Mouse (Mus musculus) liver, embryonic 12.5 days (tissue): ENCODE data around the gene Cpm. TPM values are rescaled to one million over a fixed set of nuclear protein-coding genes. Genes with fewer than 3 reads are reported as not detected.

Experiments used
- ATAC-seq: fragments of 200-750 bp; cut with Nextera tagmentation; 2 replicates; pipeline ENCODE4 v1.8.0; 2017; ENCODE audit warnings: moderate number of reproducible peaks, mild to moderate bottlenecking, moderate library complexity
- H3K27ac ChIP-seq: fragments of 300-500 bp; sonication (generic); 2 replicates; pipeline ENCODE4 v1.5.1; 2016; ENCODE audit warnings: mild to moderate bottlenecking
- H3K27me3 ChIP-seq: fragments of 300-500 bp; sonication (generic); replicated peaks from 2 replicates; pipeline ENCODE4 v1.6.1; 2016; ENCODE audit warnings: mild to moderate bottlenecking, moderate library complexity
- H3K36me3 ChIP-seq: fragments of 300-500 bp; sonication (generic); 2 replicates; pipeline ENCODE4 v1.6.1; 2016; ENCODE audit warnings: mild to moderate bottlenecking, moderate library complexity
- H3K4me1 ChIP-seq: fragments of 300-500 bp; sonication (generic); 2 replicates; pipeline ENCODE4 v1.6.1; 2016
- H3K4me2 ChIP-seq: fragments of 300-500 bp; sonication (generic); 2 replicates; pipeline ENCODE4 v1.6.1; 2016; ENCODE audit warnings: mild to moderate bottlenecking, moderate library complexity
- H3K4me3 ChIP-seq: fragments of 300-500 bp; sonication (generic); 2 replicates; pipeline ENCODE4 v1.5.1; 2016; ENCODE audit warnings: mild to moderate bottlenecking, moderate library complexity
- H3K9ac ChIP-seq: fragments of 300-500 bp; sonication (generic); 2 replicates; pipeline ENCODE4 v1.6.1; 2016; ENCODE audit warnings: mild to moderate bottlenecking, moderate library complexity
- H3K9me3 ChIP-seq: fragments of 300-500 bp; sonication (generic); replicated peaks from 2 replicates; pipeline ENCODE4 v1.6.1; 2016; ENCODE audit warnings: mild to moderate bottlenecking, moderate library complexity
- WGBS: fragments of 180-500 bp; shearing (Covaris S2); methylation state at CpG from one replicate; pipeline ENCODE4 v1.1.7; 2016; ENCODE audit not compliant: insufficient replicate concordance; 5-methylcytosine and 5-hydroxymethylcytosine counted together
- polyA plus RNA-seq: library from polyadenylated mRNA; unstranded; fragments of >200 nt; fragmentation: Nextera tagmentation; extraction: Ambion mirVana; gene quantifications from 2 replicates; pipeline ENCODE4 v1.2.1, GENCODE M21; 2016

Cpm gene
- polyA plus RNA-seq, 1 experiment from 2014 or later = 30.7 TPM

- Histone ChIP-seq H3K4me3 (no peak overlapping the region), H3K27me3 (no peaks in the 10 kb centered on the region), H3K4me2 (no peak overlapping the region), H3K36me3 (no peaks in the 10 kb centered on the region), H3K9ac (no peak overlapping the region), H3K9me3 (no peaks in the 10 kb centered on the region), H3K27ac (no peak overlapping the region), H3K4me1 (0 out of 2 replicates have a peak, but pooled peaks cover 4% of the 10 kb centered on the region)
- WGBS = 75% methylated on average over 3 of the region's 3 CpGs
- no peak for ATAC-seq
Measured at GRCm38 (mm10) chr10:117666361-117666760, 37.1 kb downstream of the Cpm start.

- WGBS = 78% methylated on average over 9 of the region's 9 CpGs
- no peaks in the 10 kb centered on the region for H3K9me3 ChIP-seq
- no peak overlapping the region for H3K4me3 ChIP-seq
- no peak for ATAC-seq
- no peaks in the 10 kb centered on the region for H3K36me3 ChIP-seq
- H3K27me3 ChIP-seq = no peaks in the 10 kb centered on the region
- H3K4me1 ChIP-seq = 0 out of 2 replicates have a peak, but pooled peaks cover 4% of the 10 kb centered on the region
- H3K4me2 ChIP-seq = no peak overlapping the region
- H3K9ac ChIP-seq = no peak overlapping the region
- H3K27ac ChIP-seq = no peak overlapping the region
Measured at GRCm38 (mm10) chr10:117666947-117667630, 37.8 kb downstream of the Cpm start.

DNA sequence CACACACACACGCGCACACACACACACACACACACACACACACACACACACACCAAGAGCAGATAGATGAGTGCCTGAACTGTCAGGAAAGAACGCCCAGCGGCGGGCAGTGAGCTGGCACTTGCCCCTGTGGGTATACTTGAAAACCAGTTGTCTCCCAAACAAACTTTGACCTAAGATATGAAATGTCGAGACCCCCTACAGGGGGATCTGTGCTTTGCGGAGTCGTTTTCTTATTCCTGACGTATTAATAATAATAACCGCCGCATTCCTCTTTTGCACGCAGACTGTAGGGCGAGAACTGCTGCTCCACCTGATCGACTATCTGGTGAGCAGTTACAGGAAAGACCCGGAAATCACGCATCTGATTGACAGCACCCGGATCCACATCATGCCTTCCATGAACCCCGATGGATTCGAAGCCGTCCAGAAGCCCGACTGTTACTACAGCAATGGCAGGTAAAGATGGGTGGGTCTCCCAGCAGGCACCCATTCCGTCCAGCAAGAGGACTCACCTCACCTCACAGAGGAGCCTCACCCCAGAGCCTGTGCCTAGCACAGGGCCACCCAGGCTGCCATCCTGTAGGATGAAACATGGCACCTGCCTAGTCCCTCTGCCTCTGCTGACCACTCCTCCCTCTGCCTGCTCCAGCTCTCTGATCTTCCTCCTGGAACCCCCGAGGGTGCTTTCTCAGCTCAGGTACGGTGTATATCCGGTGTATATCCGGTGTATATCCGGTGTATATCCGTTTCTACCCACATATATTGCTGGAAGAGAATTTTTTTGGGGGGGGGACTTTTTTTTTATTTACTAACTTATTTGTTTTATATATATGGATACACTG is 38.6 kb downstream of the Cpm start:
- WGBS = 84% methylated on average over 28 of the region's 28 CpGs
- no peak overlapping the region for H3K4me2 ChIP-seq
- no peaks in the 10 kb centered on the region for H3K27me3 ChIP-seq
- 0 out of 2 replicates have a peak, but pooled peaks cover 4% of the 10 kb centered on the region for H3K4me1 ChIP-seq
- no peak overlapping the region for H3K9ac ChIP-seq
- no peaks in the 10 kb centered on the region for H3K36me3 ChIP-seq
- no peaks in the 10 kb centered on the region for H3K9me3 ChIP-seq
- no peak overlapping the region for H3K4me3 ChIP-seq
- ATAC-seq = no peak
- H3K27ac ChIP-seq = no peak overlapping the region

- H3K4me3 ChIP-seq = no peak overlapping the region
- H3K36me3 ChIP-seq = no peaks in the 10 kb centered on the region
- no peak overlapping the region for H3K27ac ChIP-seq
- H3K4me2 ChIP-seq = no peak overlapping the region
- no peak overlapping the region for H3K9ac ChIP-seq
- no peak for ATAC-seq
- no peaks in the 10 kb centered on the region for H3K9me3 ChIP-seq
- WGBS = 70% methylated on average over 10 of the region's 10 CpGs
- no peaks in the 10 kb centered on the region for H3K27me3 ChIP-seq
- 0 out of 2 replicates have a peak, but pooled peaks cover 4% of the 10 kb centered on the region for H3K4me1 ChIP-seq
Measured at GRCm38 (mm10) chr10:117668546-117669300, 39.4 kb downstream of the Cpm start.

DNA sequence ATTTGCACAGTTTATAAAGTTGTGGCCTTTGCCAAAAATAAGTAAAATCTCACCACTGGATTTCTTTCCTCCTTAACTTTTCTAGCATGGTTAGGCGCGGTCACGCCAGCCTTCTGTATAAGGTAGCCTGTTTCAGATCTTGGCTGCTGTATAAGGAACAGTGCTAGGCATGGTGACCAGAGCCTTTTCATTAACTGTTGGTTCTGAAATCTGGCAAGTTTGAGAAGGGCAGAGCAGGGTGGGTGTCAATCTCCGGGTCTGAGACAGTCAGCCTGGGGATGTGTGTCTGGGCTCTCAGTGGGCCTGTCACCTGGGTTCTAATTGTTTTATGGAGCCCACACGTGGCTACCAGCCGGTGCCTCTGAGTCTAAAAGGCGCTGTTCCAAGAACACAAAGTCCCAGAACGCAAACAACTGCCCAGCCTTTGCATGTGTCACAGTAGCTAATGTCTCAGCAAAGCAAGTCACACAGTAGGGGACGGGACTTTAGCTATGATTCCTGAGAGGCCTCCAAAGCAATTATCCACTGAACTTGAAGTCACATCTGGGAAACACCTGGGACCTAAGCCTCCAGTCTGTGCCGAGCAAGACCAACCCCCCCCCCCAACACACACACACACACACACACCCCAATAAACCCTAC is 40.3 kb downstream of the Cpm start:
- Histone ChIP-seq H3K4me1 (no peaks in the 10 kb centered on the region), H3K4me2 (no peak overlapping the region), H3K27ac (no peak overlapping the region), H3K27me3 (no peaks in the 10 kb centered on the region), H3K4me3 (no peak overlapping the region), H3K9ac (no peak overlapping the region), H3K9me3 (no peaks in the 10 kb centered on the region), H3K36me3 (no peaks in the 10 kb centered on the region)
- WGBS = 76% methylated on average over 10 of the region's 10 CpGs
- no peak for ATAC-seq

- Histone ChIP-seq H3K9me3 (no peaks in the 10 kb centered on the region), H3K36me3 (no peaks in the 10 kb centered on the region), H3K4me3 (no peak overlapping the region), H3K9ac (no peak overlapping the region), H3K27me3 (no peaks in the 10 kb centered on the region), H3K27ac (no peak overlapping the region), H3K4me1 (no peaks in the 10 kb centered on the region), H3K4me2 (no peak overlapping the region)
- no peak for ATAC-seq
- WGBS = 69% methylated on average over 3 of the region's 3 CpGs
Measured at GRCm38 (mm10) chr10:117670092-117670491, 40.8 kb downstream of the Cpm start.

GRCm38 (mm10) chr10:117670791-117671190 is 41.5 kb downstream of the Cpm start:
- no peak for ATAC-seq
- Histone ChIP-seq H3K27me3 (0 out of 2 replicates have a peak, but pooled peaks cover 4% of the 10 kb centered on the region), H3K36me3 (no peaks in the 10 kb centered on the region), H3K27ac (no peak overlapping the region), H3K9me3 (no peaks in the 10 kb centered on the region), H3K4me1 (peaks cover 4% of the 10 kb centered on the region; the same call in 1 of the 2 replicates), H3K9ac (no peak overlapping the region), H3K4me3 (no peak overlapping the region), H3K4me2 (no peak overlapping the region)
- WGBS = 69% methylated on average over 5 of the region's 5 CpGs

- 74% methylated on average over 9 of the region's 9 CpGs for WGBS
- Histone ChIP-seq H3K4me3 (no peak overlapping the region), H3K36me3 (no peaks in the 10 kb centered on the region), H3K9me3 (no peaks in the 10 kb centered on the region), H3K9ac (no peak overlapping the region), H3K27ac (no peak overlapping the region), H3K27me3 (0 out of 2 replicates have a peak, but pooled peaks cover 4% of the 10 kb centered on the region), H3K4me2 (no peak overlapping the region), H3K4me1 (peaks cover 9% of the 10 kb centered on the region)
- no peak for ATAC-seq
Measured at GRCm38 (mm10) chr10:117671266-117671665, 42.0 kb downstream of the Cpm start.

- Histone ChIP-seq H3K4me3 (no peak overlapping the region), H3K4me2 (no peak overlapping the region), H3K4me1 (peaks cover 14% of the 10 kb centered on the region), H3K36me3 (no peaks in the 10 kb centered on the region), H3K27me3 (0 out of 2 replicates have a peak, but pooled peaks cover 4% of the 10 kb centered on the region), H3K27ac (no peak overlapping the region), H3K9me3 (no peaks in the 10 kb centered on the region), H3K9ac (no peak overlapping the region)
- ATAC-seq = no peak
- WGBS = 72% methylated on average over 13 of the region's 13 CpGs
Measured at GRCm38 (mm10) chr10:117671930-117672666, 42.8 kb downstream of the Cpm start.

DNA sequence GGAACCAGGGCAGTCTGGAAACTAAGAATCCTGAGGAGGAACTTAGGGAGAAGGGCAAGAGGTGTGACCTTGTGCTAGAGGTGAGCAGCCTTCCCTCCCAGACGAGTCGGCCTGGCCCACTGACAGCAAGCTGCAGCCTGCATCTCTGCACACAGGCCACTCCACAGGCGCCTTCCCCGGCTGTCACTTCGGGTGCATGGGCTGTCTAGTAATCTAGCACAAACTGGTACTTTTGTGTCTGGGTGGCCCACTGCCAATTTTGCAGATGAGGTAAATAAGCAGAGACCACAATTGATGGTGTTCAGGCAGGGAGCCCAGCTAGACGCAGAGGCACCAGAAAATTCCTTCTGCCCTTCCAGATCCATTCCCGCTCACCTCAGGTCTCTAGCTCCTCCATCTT is 43.4 kb downstream of the Cpm start:
- 66% methylated on average over 7 of the region's 7 CpGs for WGBS
- H3K4me3 ChIP-seq = no peak overlapping the region
- ATAC-seq = no peak

DNA sequence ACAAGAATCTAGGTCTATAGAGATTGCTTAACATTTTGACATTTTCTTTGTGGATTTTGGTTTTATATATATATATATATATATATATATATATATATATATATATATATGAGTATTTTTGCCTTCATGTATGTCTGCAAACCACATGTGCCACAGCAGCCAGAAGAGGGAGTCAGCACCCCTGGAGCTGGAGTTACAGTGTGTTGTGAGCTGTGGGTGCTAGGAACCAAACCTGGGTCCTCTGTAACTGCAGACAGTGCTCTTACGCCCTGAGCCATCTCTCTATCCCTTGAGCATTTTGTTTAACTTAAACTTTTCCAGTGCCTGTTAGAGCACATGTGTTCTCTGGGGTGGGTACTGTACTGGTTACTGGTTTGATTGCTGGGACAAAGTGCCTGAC is 44.6 kb downstream of the Cpm start:
- H3K27ac ChIP-seq = no peak overlapping the region
- no peaks in the 10 kb centered on the region for H3K9me3 ChIP-seq
- WGBS = 79% methylated on average over 1 of the region's 1 CpGs
- no peaks in the 10 kb centered on the region for H3K36me3 ChIP-seq
- ATAC-seq = no peak
- H3K4me2 ChIP-seq = no peak overlapping the region
- no peak overlapping the region for H3K9ac ChIP-seq
- no peak overlapping the region for H3K4me3 ChIP-seq
- H3K4me1 ChIP-seq = peaks cover 31% of the 10 kb centered on the region
- 0 out of 2 replicates have a peak, but pooled peaks cover 4% of the 10 kb centered on the region for H3K27me3 ChIP-seq

More for the DNA sequence above, 43.4 kb downstream of the Cpm start:
- H3K4me1 ChIP-seq = peaks cover 19% of the 10 kb centered on the region
- 0 out of 2 replicates have a peak, but pooled peaks cover 4% of the 10 kb centered on the region for H3K27me3 ChIP-seq
- H3K36me3 ChIP-seq = no peaks in the 10 kb centered on the region
- no peak overlapping the region for H3K4me2 ChIP-seq
- no peak overlapping the region for H3K27ac ChIP-seq
- H3K9ac ChIP-seq = no peak overlapping the region
- H3K9me3 ChIP-seq = no peaks in the 10 kb centered on the region
